Mouse (Mus musculus) A20 (cell line): Measurements from ENCODE around the gene Gm13278.
"Not testable (repeated sequence)": the region's sequence is repeated elsewhere in the genome, so short reads cannot be mapped to it uniquely, and the experiment has no call there.

Experiments
- DNase-seq: peaks from one replicate; pipeline ENCODE4 v3.0.0-alpha.2; 2011; ENCODE audit warnings: low read depth, low spot score

Gm13278 gene

GRCm38 (mm10) chr4:88791250-88791649 is at the start of gene Gm13278:
Gm13278 (plus strand) TSS chr4:88791550.
- not testable (repeated sequence) for DNase-seq

- DNase-seq, result no peak
Observed at GRCm38 (mm10) chr4:88742771-88743371, 48.5 kb upstream of the Gm13278 start.

GRCm38 (mm10) chr4:88744207-88744606 is 47.1 kb upstream of the Gm13278 start:
- DNase-seq, result peak; percentile 28

- no peak for DNase-seq
Observed at GRCm38 (mm10) chr4:88749926-88750325, 41.4 kb upstream of the Gm13278 start.

- DNase-seq, result not testable (repeated sequence)
Observed at GRCm38 (mm10) chr4:88754818-88755340, 36.5 kb upstream of the Gm13278 start, which contains the start of gene Gm13271. Gm13271 (plus strand) TSS chr4:88754868.

- peak; percentile 2 for DNase-seq
Observed at GRCm38 (mm10) chr4:88756581-88757513, 34.5 kb upstream of the Gm13278 start.

GRCm38 (mm10) chr4:88757628-88758031 is 33.7 kb upstream of the Gm13278 start:
- DNase-seq, result not testable (repeated sequence)

- not testable (repeated sequence) for DNase-seq
Observed at GRCm38 (mm10) chr4:88758751-88759150, 32.6 kb upstream of the Gm13278 start.

GRCm38 (mm10) chr4:88759610-88760268 is 31.6 kb upstream of the Gm13278 start, which contains the start of gene Gm13283:
Gm13283 (plus strand) TSS chr4:88760119.
- peak; percentile 4 for DNase-seq

GRCm38 (mm10) chr4:88760431-88760830 is 30.9 kb upstream of the Gm13278 start:
- not testable (repeated sequence) for DNase-seq

GRCm38 (mm10) chr4:88761776-88762175 is 29.6 kb upstream of the Gm13278 start:
- DNase-seq, result not testable (repeated sequence)

GRCm38 (mm10) chr4:88762341-88762740 is 29.0 kb upstream of the Gm13278 start:
- not testable (repeated sequence) for DNase-seq

GRCm38 (mm10) chr4:88763384-88764018 is 27.8 kb upstream of the Gm13278 start:
- peak; percentile 1 for DNase-seq

- DNase-seq, result not testable (repeated sequence)
Observed at GRCm38 (mm10) chr4:88773534-88773933, 17.8 kb upstream of the Gm13278 start, which contains the start of gene Gm13290. Gm13290 (plus strand) TSS chr4:88773834.

- DNase-seq, result not testable (repeated sequence)
Observed at GRCm38 (mm10) chr4:88776622-88777021, 14.7 kb upstream of the Gm13278 start, which contains the start of gene Gm13289. Gm13289 (plus strand) TSS chr4:88776922.

- not testable (repeated sequence) for DNase-seq
Observed at GRCm38 (mm10) chr4:88779550-88779949, 11.8 kb upstream of the Gm13278 start, which contains the start of gene Gm13272. Gm13272 (plus strand) TSS chr4:88779850.

- DNase-seq, result not testable (repeated sequence)
Observed at GRCm38 (mm10) chr4:88780320-88780719, 11.0 kb upstream of the Gm13278 start.

- not testable (repeated sequence) for DNase-seq
Observed at GRCm38 (mm10) chr4:88781831-88782230, 9.5 kb upstream of the Gm13278 start, which contains the start of gene Ifnz. Ifnz (plus strand) TSS chr4:88782131.

- not testable (repeated sequence) for DNase-seq
Observed at GRCm38 (mm10) chr4:88782335-88782734, 9.0 kb upstream of the Gm13278 start.

GRCm38 (mm10) chr4:88785409-88785808 is 5.9 kb upstream of the Gm13278 start, which contains the start of gene Gm13276:
Gm13276 (plus strand) TSS chr4:88785709.
- not testable (repeated sequence) for DNase-seq
